Mouse (Mus musculus): Measurements from ENCODE around the gene Siae. TPM values are rescaled to one million over a fixed set of nuclear protein-coding genes. Genes with fewer than 3 reads are reported as not detected.

The Siae gene
- total RNA-seq, 2 experiments from 2014 or later, result 3.0 to 4.0 TPM

DNA sequence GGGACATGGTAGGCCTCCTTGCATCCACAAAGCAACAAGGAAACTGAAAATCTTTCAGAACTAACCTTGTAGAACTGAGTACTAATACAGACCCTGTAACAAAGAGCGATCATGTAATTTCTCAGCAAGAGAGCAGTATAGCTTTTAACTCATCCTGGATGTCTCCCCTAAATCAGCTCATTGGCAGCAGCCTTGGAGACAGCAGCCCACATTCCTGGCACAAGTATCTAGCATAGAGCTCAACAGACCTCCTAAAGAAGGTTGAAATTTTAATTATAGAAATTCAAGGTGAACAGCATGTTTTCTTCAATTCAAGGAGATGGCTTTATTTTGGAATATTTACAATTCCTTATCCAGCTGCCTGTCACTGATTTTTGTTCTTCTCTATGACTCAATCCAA is 125.6 kb downstream of the Siae start:
- DNase-seq, result no peak

DNA sequence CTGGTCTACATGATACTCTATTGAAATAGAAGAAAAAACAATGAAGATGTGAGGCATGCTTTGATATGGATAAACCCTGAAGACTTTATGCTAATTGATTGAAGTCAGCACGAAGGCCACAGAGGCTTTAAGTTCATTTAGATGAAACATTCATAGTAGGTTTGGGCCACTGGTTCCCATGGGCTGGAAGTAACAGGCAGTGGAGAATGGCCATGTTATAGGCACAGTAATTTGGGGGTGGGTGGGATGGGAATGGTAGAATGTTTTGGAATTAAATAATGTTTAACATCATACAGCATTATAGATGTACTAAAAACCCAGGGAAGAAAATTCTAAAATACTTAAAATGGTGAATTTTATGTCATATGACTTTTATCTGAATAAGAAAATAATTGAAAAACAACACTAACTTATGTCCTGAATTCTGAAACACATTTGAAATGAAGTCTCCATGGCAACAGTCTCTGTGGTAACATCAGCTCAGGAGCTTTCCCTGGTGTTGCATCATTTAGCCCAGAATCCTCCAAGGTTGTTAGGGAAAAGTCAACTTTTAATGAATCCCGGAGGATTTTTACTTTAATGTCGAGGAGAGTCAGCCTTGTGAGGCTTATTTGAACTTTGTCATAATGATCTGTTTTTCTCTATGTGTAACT is 131.9 kb downstream of the Siae start:
- no peak for DNase-seq

DNA sequence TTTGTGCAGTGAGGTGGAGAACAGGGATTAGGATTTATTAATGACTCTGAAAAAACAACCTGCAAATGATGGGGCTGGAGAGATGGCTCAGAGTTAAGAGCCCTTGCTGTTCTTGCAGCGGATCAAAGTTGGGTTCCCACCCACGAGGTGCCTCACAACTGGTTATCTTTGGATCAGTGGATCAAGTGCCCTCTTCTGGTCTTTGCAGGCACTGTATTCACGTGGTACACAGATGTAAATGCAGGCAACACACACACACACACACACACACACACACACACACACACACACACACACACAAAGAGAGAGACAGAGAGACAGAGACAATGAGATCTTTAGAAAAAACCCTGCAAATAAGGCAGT is 132.4 kb downstream of the Siae start:
- DNase-seq, result no peak

DNA sequence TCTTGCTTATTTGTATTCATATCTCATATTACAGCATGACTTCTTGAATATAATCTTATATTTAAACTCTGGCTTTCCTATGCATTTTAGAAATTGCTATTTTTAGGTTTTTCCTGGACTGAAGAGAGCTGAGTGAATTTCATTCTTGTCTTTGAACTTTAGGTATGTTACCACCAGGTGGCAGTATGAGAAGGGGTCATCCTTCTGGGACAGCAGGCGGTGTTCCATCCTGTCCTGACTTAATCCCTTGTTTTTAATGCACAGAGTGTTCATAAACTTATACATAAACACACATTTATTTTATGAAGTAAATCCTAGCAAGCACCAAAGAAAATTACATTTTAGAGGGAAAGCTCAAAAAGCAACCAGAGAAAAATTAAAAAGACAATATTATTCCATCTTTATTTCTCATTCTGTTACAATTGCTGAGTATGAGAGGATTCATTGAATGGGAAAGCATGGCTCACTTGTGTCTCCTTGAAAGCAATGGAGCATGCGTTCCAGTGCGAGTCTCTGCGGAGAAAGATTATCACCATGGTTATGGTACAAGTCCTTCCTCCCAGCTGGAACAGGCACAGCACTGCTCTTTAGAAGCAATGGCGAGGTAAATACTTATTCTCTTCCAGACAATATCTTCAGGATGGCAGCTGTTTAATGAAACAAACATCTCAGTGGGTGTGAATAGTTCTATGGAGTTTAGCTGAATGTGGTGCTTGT is 134.6 kb downstream of the Siae start:
- no peak for DNase-seq

Other genes starting within 250 kb of the Siae start
- gene Ccdc15, start 207.3 kb upstream of the Siae start, total RNA-seq (2021), result 1 to 10 TPM; 1.2 to 1.3 TPM
- gene Hepacam, start 188.3 kb upstream of the Siae start, total RNA-seq (2021), result under 1 TPM; 0.13 to 0.33 TPM
- 1 to 10 TPM; 7.6 to 9.7 TPM for gene Robo4, start 153.8 kb upstream of the Siae start, total RNA-seq (2021)
- gene Robo3, start 122.5 kb upstream of the Siae start, total RNA-seq (2021), result not detected
- gene Msantd2, start 66.4 kb upstream of the Siae start, total RNA-seq (2021), result 1 to 10 TPM; 3.0 to 6.6 TPM
- gene Esam, start 27.6 kb upstream of the Siae start, total RNA-seq (2021), result 10 to 100 TPM; 17.0 to 26.7 TPM
- gene Vsig2, start 16.4 kb upstream of the Siae start, total RNA-seq (2021), result 1 to 10 TPM; 1.1 to 2.4 TPM
- under 1 TPM; 0.72 to 0.79 TPM for gene Nrgn, start 2.8 kb upstream of the Siae start, total RNA-seq (2021)
- 1 to 10 TPM; 2.0 to 3.4 TPM for gene Spa17, start 58.0 kb downstream of the Siae start, total RNA-seq (2021)
- gene Tbrg1, start 101.6 kb downstream of the Siae start, total RNA-seq (2021), result 10 to 100 TPM; 28.7 to 32.5 TPM
- not detected for gene Panx3, start 113.5 kb downstream of the Siae start, total RNA-seq (2021)
- not detected for gene Olfr160, start 160.6 kb downstream of the Siae start, total RNA-seq (2021)
- gene Olfr874, start 189.4 kb downstream of the Siae start, total RNA-seq (2021), result not detected
- gene Olfr875, start 216.2 kb downstream of the Siae start, total RNA-seq (2021), result not detected
- not detected for gene Olfr876, start 247.3 kb downstream of the Siae start, total RNA-seq (2021)